Mouse (Mus musculus): ENCODE measurements around the gene Ubxn6.
"Not testable (repeated sequence)": the region's sequence is repeated elsewhere in the genome, so short reads cannot be mapped to it uniquely, and the experiment has no call there.

Gene Ubxn6

GRCm38 (mm10) chr17:56074827-56075208, at the start of gene Ubxn6:
Gene Ubxn6 (minus strand): TSS chr17:56075028.
- peak; percentile 99 for DNase-seq (ENCODE audit: low spot score)

DNA sequence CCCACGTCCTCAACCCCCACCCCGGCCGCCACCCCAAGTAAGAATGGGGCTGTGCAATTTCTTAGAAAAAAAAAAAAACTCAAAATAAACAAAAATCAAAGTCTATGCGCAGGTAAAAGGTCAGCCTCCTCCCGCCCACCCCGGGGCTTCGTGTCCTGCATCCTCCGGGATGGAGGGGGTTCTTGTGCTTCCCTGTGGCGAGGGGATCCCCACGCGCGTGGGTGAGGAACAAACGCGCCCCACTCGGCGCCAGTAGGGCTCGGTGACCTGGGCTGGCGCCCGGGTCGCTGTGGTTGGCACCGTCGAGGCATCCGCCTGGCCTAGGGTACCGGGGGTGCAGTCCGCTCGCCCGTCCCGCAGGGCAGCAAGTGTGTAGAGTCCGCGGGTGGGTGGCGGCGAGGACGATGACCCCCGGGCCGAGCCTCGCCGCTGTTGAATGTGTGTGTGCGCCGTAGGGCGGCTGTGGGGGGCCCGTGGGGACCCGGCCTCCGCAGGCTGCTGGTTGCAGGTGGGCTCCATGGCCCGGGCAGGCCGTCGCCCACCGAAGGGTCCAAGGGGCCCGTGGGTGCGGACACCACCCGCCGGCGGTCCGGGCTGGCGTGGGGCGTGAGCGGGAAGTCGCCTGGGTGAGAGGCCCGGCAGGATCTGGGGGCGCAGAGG, 49.0 kb upstream of the Ubxn6 start:
- no peak for DNase-seq (ENCODE audit: low spot score)

DNA sequence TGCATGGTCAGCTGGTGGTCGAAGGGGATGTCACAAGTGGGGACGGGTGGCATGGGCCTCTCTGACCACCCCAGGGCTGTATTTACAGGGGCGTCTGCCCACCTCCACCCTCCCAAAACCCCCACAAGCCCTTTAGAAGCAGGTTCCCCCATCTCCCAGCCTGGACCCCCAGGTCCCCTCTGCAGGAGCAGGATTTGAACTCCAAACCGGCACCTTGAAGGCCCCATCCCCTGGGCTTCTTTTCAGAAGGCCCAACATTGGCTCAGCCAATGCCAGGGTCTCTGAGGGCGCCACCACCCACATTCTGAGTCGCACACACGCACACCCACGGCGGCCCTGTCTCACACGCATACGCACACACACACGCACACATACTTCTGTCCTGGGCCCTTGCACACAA, 48.3 kb upstream of the Ubxn6 start:
- no peak for DNase-seq (ENCODE audit: low spot score)

DNA sequence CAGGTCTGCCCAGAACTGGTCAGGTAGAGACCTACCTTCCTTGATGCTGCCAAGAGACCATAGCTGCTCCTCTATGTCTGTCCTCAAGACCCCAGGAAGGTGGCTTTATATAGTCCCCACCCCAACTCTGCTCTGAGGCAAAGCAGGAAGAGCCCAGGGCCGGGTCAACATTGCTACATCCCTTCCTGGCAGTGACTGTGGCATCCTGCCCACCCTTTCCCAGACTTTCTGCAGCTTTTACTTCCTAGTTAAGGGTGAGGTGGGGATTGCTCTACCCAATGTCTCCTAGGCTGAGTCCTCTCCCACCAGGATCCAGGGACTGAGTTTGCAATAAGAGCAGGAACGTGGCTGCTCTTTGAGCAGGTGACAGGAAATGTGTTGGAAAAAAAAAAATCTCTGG, 47.0 kb upstream of the Ubxn6 start, which contains the start of gene Lrg1:
TSS of gene Lrg1 (minus strand) at position 176 of the 400 bp plus-strand sequence.
- no peak for DNase-seq (ENCODE audit: low spot score)

DNA sequence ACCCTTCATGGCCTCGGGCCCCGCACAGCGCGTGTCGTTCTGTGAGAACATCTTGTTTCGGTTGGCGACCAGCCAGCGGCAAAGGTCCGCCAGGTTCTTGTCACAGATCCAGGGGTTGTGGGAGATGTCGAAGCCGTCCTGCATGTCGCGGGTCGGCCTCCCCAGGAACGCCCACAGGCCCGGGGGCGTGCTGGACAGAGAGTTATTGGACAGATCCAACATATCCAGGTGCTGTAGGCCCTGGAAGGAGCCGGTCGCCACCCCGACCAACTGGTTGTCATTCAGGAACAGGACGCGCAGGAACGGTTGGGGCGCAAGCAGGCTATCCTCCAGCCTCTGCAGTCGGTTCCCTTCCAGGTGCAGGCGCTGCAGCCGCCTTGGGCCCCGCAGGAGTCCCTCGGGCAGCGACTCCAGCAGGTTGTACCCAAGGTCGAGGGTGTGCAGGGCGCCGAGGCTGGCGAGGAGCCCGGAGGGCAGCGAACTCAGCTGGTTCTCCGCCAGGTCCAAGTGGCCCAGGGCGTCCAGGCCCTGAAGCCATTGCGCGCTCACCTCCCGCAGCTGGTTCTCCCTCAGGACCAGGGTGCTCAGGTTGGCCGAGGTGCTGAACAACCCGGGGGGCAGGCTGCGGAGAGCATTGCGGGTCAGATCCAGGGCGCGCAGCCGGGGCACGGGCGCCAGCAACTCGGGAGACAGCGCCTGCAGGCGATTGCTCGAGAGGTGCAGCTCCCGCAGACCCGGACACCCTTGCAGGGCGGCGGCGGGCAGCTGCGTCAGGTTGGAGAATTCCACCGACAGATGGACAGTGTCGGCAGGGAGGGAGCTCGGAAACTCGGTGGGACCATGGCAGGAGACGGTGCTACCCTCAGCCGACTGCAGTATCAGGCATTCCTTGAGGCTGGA, 45.4 kb upstream of the Ubxn6 start:
- no peak for DNase-seq (ENCODE audit: low spot score)

GRCm38 (mm10) chr17:56119431-56119830, 44.6 kb upstream of the Ubxn6 start:
- no peak for DNase-seq (ENCODE audit: low spot score)

- DNase-seq (ENCODE audit: low spot score): peak; percentile 69
These were observed 42.5 kb upstream of the Ubxn6 start, which contains the start of gene Plin5 for GRCm38 (mm10) chr17:56117251-56117710. Gene Plin5 (minus strand): TSS chr17:56117596.

DNA sequence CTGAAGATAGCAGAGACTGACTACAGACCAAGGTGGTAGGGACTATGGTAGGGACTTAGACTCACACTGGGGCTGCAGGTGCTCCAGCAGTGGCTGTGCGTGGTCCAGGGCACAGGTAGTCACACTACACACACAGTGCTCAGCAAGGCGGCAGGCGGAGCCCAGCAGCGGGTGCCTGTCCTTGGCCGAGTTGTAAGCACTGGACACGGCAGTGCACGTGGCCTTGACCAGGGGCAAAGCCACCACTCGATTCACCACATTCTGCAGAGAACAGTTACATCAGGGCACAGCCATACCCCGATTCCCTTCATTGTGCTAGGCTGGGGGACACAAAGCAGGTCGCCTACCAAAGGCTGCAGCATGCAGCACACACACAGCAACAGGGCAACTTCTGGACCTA, 41.4 kb upstream of the Ubxn6 start:
- no peak for DNase-seq (ENCODE audit: low spot score)

DNA sequence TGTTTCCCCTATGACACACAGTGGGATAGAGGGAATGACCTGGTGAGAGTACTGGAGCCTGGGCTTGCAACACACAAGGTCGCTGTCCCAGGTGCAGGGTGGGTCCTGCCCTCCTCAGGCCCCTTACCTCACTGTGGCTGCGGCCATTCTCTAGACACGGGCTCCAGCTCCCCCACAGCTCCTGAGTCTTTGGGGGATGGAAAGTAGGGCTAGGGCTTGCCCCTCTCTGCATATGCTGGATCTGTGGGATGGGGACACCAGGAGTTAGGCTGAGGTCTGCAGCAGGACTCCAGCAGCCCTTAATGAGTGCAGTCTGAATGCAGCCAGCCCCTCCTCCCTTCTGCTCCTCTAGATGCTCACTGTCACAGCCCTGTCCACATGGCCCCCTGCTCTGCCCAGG, 37.9 kb upstream of the Ubxn6 start:
- no peak for DNase-seq (ENCODE audit: low spot score)

DNA sequence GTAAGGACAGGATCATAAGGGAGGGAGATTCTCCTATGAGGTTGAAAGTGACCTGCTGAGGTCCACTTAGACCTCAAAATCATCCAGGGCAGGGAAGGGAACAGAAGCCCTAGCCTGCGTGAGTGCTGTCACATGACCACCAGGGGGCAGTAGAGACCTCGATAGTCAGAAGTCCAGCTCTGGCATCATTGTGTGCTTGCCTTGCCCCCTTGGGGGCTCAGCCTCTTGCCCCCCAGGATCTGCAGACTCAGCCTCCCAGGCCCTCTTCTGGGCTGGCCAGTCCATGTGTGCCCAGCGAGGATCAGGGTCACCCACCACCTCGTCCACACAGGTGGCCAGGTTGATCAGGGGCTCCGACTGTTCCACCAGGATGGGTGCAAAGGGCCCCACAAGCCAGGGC, 37.0 kb upstream of the Ubxn6 start:
- DNase-seq (ENCODE audit: low spot score): peak; percentile 91

- DNase-seq (ENCODE audit: low spot score): no peak
These were observed 36.2 kb upstream of the Ubxn6 start for GRCm38 (mm10) chr17:56111021-56111420.

- DNase-seq (ENCODE audit: low spot score): no peak
These were observed 35.7 kb upstream of the Ubxn6 start for GRCm38 (mm10) chr17:56110571-56110970.

- no peak for DNase-seq (ENCODE audit: low spot score)
These were observed 34.6 kb upstream of the Ubxn6 start, which contains the start of gene Plin4 for GRCm38 (mm10) chr17:56109219-56110051. Gene Plin4 (minus strand): TSS chr17:56109803.

DNA sequence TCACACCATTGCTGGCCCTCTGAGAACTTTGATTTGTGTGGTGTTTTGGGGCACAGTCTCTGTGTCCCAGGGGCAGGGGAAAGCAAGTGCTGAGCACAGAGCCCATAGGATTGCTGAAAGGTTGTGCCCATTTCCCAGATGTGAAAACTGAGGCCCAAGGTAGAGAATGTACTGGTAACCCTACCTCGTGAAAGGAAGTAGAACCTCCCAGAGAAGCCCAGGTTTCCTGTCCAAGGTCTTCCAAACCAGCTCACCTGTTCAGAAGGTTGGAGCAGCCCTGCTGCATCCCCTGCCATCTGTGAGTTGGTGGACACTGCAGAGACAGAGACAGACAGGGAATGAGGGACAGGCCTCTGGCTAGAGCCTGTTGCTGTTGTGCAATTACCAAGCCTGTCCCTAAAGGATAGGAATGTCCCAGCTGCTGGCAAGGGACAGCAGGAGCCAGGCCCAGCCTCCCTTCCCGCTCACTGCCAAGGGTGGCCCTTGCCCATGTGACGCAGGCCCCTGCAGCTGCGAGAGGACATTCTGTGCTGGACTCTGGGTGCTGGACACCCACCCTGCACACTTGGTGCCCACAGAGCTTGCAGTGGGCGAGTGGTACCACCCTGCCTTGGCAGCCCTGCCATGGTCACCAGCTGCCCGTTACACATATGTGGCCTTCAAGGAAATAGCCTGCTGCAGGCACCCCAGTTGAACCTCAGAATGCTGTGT, 33.7 kb upstream of the Ubxn6 start:
- DNase-seq (ENCODE audit: low spot score): no peak

DNA sequence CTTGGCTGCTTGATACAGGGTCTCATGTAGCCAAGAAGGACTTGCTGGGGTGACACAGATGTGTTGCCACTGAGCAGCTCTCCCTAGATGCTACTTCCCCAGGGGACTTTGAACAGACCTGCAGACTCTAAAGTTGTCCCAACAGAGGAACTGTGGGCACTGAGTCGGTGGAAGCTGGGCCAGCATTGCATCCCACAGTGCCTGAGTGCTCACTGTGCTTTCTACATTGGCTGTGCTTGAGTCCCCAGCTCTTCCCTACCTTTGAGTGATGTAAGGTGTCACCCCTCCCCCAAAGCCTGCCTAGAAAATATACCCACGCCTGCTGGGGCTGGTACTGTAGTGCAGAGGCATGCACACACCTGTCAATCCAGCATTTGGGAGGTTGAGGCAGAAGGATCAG, 32.9 kb upstream of the Ubxn6 start:
- DNase-seq (ENCODE audit: low spot score): no peak

- no peak for DNase-seq (ENCODE audit: low spot score)
These were observed 32.2 kb upstream of the Ubxn6 start for GRCm38 (mm10) chr17:56106981-56107380.

- DNase-seq (ENCODE audit: low spot score): not testable (repeated sequence)
These were observed 31.6 kb upstream of the Ubxn6 start for GRCm38 (mm10) chr17:56106436-56106835.

GRCm38 (mm10) chr17:56104821-56105220, 30.0 kb upstream of the Ubxn6 start:
- DNase-seq (ENCODE audit: low spot score): not testable (repeated sequence)

DNA sequence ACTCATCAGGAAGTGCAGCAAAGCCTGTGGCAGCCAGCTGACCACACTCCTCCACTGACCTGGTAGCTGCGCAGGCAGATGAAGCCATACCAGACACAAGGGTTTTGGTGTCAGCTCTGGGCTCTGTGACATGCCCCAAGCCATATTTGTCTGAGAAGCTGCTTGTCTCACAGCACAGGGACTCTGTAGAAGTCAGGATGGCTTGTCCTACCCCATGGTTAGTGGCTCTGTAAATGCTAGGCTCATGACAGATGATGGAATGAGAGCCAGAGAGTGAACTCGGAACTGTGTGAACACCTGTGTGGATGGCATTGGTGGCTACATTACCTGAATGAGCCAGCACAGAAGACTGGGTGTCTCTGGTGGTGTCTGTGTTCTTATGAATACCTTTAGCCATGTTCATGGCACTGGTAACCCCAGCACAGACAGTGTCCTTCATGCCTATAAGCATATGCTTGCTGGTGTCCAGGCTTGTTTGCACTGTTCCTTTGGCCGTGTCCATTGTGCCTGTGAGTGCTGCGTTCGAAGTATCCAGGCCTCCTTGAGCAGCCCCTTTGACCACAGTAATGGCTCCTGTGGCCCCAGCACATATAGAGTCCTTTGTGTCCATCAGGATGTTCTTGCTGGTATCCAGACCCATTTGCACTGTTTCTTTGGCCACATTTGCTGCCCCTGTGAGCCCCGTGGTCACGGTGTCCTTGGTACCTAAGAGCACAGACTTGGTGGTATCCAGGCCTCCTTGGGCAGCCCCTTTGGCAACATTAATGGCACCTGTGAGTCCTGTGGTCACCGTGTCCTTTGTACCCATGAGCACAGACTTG, 28.8 kb upstream of the Ubxn6 start:
- no peak for DNase-seq (ENCODE audit: low spot score)

- no peak for DNase-seq (ENCODE audit: low spot score)
These were observed 28.1 kb upstream of the Ubxn6 start for GRCm38 (mm10) chr17:56102927-56103326.

DNA sequence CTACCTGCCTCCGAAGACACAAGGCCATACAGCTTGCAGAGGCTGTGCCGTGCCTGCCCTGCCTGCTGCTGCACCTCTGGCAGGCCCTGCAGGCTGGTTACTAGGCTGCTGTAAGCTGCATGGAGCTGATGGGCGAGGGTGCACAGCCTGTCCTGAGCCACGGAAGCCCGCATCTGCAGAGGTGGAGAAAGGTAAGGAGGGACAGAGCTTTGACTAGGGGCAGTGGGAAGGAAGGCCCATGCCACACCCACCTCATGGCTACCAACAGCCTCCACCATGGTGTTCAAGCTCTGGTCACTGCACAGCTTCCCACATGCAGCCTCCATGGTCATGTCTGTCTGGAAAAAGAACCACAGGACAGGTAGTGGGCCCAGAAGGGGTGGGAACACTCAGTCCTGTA, 27.3 kb upstream of the Ubxn6 start:
- DNase-seq (ENCODE audit: low spot score): no peak

Data from embryo, embryonic 10 days (tissue).